Mouse (Mus musculus): ENCODE results near the gene Gm10220. TPM values are rescaled to one million over a fixed set of nuclear protein-coding genes. Genes with fewer than 3 reads are reported as not detected.
A peak's percentile ranks its signal among the peaks of the same experiment; 100 is the strongest.
"Not testable (repeated sequence)": the region's sequence is repeated elsewhere in the genome, so short reads cannot be mapped to it uniquely, and the experiment has no call there.

Gm10220 gene
- under 1 TPM in 2 of 4 experiments, not detected in 2; 0.09 to 0.11 TPM for total RNA-seq (2022)

DNA sequence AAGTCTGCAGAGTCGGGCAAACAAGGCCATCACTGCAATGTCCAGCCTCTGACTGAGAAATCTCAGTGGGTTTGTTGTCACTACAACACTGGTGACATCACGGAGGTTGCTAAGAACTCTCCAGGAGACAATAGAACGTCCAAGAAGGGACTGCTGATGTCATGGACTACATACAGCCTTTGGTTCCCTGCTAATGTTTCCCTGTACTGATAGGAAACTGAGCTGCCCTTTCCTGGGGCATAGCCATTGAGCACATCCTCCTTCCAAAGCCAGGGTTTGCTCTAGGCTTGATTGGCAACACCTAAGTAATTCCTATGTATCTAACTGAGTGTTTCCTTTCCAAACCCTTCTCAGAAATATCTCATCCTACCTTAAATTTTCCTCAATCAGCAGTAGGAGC lies at the start of gene Gm10220:
Gene Gm10220 (minus strand): TSS at position 101 of the 400 bp plus-strand sequence.
- not testable (repeated sequence) for DNase-seq (ENCODE audit: low spot score)

DNA sequence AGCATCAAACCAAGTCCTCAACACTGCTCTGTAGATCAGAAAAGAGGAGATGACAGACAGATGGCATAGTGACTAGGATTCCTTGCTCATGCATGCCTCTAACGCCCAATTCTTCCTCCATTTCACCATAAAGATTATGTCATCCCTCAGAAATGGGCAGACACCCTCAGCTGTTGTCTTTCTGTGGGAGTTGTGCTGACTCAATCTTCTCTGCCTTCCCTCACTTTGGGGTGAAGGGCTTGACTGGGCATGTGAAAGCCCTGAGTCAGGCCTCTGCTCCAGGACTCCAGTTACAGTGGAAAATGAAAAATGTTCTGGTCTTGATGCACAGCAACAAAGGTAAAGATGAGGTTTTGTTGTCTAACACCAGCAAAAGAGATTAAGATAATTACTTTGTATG lies 48.6 kb upstream of the Gm10220 start:
- no peak for DNase-seq (ENCODE audit: low spot score)

DNA sequence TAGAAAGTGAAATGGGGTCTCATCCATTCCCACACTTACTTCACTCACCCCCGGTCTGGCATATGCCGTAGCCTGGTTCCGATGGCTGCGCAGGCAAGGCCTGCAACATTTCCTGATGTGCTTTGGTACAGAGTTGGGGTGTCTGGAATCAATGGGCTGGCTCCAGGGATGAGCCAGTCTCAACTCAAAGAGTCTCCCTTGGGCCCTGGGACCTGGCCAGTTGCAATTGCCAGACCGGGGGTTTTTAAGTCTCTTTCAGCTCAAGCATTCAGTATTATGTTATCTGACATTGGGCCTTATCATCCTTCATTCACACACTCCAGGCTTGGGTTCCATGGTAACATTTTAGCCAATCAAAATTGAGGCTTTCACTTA lies 44.6 kb upstream of the Gm10220 start:
- no peak for DNase-seq (ENCODE audit: low spot score)

DNA sequence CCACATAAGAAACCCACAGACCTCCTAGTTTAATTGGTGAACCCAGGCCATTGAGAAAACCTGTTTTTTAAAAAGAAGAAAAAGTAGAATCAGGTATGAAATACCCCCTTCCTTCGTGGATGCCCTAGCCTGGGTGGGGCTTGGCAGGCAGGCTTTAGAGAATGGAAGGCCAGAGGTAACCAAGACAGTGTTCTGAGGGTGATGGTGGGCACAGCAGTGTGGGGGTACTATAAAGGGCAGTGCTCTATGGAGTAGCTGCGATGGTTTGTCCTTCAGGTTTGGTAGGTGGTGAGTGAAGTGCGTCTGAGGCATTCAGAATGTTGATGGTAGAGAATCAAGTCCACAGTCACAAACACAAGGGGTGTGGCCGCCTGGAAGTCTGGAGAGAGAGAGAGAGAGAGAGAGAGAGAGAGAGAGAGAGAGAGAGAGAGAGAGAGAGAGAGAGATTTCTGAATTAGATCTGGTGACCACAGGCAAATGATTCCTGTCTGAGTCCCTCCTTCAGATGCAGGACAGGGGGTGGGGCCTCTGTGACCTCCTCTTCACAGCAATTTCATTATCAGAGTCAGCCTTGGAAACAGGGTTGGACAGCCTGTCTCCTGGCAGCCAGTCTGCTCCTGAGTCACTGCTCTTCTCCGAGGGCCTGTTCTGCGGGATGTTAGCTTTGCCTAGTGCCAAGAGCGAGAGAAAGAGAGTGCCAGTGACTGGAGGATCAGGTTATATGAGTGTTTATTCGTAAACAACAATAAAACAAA lies 44.0 kb upstream of the Gm10220 start:
- DNase-seq (ENCODE audit: low spot score) = peak; percentile 41

DNA sequence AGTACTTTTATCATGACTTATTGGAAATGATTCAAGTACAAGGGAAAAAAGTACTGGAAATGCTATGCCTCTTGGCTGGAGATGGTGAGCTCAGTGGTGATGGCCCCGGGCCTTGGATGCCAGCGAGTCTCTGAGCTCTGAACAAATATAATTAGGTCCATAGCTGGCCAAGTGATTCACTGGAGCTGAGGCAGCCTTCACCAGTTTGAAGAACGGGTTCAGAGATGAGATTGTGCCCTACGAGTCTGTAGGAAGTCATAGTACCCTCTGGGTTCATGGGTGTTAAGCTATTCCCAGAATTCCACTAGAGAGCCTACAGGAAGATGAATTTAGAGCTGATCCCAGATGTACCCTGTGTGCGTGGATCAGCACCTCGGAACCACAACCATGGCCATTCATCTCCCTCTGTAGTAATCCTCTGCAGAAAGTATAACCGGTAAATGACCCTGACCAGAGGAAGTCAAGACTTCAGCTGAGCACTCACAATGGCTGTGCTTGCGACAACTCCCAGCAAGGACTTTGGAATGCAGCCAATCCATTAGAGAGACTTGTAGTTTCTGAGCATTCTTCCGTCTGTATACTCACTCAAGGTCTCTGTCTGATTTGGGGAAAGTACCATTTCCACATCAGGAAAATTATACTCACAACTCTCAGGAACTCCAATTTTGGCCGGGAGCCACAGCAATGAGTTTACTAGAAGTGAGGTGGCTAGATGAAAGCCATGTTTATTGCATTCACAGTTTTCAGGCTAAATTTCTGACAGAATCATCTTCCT lies 36.4 kb upstream of the Gm10220 start:
- peak; percentile 1 for DNase-seq (ENCODE audit: low spot score)

DNA sequence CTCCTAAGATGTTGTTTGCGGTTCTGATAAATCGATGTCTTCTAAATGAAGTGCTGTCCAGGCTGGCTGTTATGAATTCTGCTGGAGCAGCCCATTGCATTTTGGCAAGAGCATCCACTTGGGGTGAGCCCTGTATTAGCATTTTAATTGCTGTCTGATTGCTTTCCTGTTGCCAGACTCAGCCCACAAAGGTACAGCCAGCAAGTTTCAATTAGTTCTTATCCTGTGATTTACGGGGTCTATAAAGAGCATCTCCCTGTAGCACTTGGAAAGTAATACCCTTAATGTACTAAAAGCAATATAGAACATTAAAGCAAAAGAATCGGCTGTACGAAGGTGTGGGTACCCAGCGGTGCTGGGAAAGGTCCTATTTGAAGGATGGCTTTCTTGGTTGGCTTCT lies 21.7 kb upstream of the Gm10220 start:
- no peak for DNase-seq (ENCODE audit: low spot score)

DNA sequence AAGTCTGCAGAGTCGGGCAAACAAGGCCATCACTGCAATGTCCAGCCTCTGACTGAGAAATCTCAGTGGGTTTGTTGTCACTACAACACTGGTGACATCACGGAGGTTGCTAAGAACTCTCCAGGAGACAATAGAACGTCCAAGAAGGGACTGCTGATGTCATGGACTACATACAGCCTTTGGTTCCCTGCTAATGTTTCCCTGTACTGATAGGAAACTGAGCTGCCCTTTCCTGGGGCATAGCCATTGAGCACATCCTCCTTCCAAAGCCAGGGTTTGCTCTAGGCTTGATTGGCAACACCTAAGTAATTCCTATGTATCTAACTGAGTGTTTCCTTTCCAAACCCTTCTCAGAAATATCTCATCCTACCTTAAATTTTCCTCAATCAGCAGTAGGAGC lies 16.0 kb downstream of the Gm10220 start, which contains the start of gene 5031410I06Rik:
Gene 5031410I06Rik (minus strand): TSS at position 101 of the 400 bp plus-strand sequence.
- DNase-seq (ENCODE audit: low spot score) = not testable (repeated sequence)

DNA sequence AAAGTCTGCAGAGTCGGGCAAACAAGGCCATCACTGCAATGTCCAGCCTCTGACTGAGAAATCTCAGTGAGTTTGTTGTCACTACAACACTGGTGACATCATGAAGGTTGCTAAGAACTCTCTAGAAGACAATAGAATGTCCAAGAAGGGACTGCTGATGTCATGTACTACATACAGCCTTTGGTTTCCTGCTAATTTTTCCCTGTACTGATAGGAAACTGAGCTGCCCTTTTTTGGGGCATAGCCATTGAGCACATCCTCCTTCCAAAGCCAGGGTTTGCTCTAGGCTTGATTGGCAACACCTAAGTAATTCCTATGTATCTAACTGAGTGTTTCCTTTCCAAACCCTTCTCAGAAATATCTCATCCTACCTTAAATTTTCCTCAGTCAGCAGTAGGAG lies 32.0 kb downstream of the Gm10220 start, which contains the start of gene Gm10471:
Gene Gm10471 (minus strand): TSS at position 101 of the 400 bp plus-strand sequence.
- DNase-seq (ENCODE audit: low spot score) = not testable (repeated sequence)

DNA sequence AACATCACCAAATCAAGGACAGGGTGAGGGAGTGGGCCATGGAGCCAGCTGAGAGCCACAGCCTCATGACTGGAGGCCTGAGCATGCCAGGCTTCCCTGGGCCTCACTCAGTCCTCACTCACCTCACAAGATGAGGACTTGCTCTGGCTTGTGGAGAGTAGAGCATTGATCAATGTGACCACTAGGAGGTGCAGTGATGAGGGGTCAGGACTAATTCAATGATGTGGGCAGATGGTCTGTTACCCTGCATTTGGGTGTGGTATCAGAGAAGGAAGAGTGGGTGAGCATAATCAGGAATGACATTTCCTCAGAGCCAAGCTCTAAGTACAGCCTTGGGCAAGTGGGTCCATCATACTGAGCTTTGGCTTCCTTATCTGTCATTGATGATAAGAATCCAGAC lies 42.2 kb downstream of the Gm10220 start:
- DNase-seq (ENCODE audit: low spot score) = not testable (repeated sequence)

DNA sequence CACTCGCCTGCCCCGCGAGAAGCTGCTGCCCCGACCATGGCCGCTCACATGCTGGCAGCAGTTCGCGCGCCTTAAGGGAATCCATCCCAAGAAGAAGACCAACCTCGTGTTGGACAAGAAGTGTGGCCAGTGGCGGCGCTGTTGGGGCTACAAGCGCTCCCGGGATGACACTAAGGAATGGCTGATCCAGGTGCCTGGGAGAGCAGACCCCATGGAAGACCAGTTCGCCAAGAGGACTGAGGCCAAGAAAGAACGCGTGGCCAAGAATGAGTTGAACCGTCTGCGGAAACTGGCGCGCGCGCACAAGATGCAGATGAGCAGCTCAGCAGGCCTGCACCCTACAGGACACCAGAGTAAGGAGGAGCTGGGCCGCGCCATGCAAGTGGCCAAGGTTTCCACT lies 50.5 kb downstream of the Gm10220 start:
- DNase-seq (ENCODE audit: low spot score) = no peak

Other genes starting within 250 kb of the Gm10220 start
- gene Gm21663, start 179.0 kb downstream of the Gm10220 start, total RNA-seq (2022) = not detected
- gene Gm21671, start 167.0 kb downstream of the Gm10220 start, total RNA-seq (2022) = not detected
- gene Gm21680, start 148.8 kb downstream of the Gm10220 start, total RNA-seq (2022) = not detected
- not detected for gene Gm21698, start 132.8 kb downstream of the Gm10220 start, total RNA-seq (2022)
- not detected for gene Gm1979, start 116.6 kb downstream of the Gm10220 start, total RNA-seq (2022)
- not detected for gene Gm5862, start 98.5 kb downstream of the Gm10220 start, total RNA-seq (2022)
- gene Speer4a, start 81.9 kb downstream of the Gm10220 start, total RNA-seq (2022) = not detected
- not detected for gene Gm7347, start 62.8 kb downstream of the Gm10220 start, total RNA-seq (2022)
- not detected for gene Gm10471, start 32.1 kb downstream of the Gm10220 start, total RNA-seq (2022)
- not detected for gene 5031410I06Rik, start 16.1 kb downstream of the Gm10220 start, total RNA-seq (2022)
- gene Gm7361, start 136.3 kb upstream of the Gm10220 start, total RNA-seq (2022) = not detected